Mouse (Mus musculus): ENCODE data around the gene Lhfpl3. TPM values are rescaled to one million over a fixed set of nuclear protein-coding genes. Genes with fewer than 3 reads are reported as not detected.

The Lhfpl3 gene
- total and polyA plus RNA-seq, 2 experiments from 2014 or later = 51.8 to 72.5 TPM

GRCm38 (mm10) chr5:23248303-23248702 lies 502.4 kb downstream of the Lhfpl3 start:
- no peak for TF ChIP-seq CTCF (IDR thresholded peaks at IDR 0.05)
- Histone ChIP-seq H3K9me3 (ENCODE audit: low read length) (no peaks in the 10 kb centered on the region), H3K4me3 (ENCODE audit: low read depth, low read length) (no peak overlapping the region), H3K4me2 (ENCODE audit: low read depth, low read length, poor library complexity, severe bottlenecking) (no peak overlapping the region), H3K27me3 (ENCODE audit: insufficient read depth, low read length) (no peaks in the 10 kb centered on the region), H3K36me3 (ENCODE audit: insufficient read depth, low read length) (no peaks in the 10 kb centered on the region), H3K4me1 (ENCODE audit: insufficient read depth, low read length) (no peaks in the 10 kb centered on the region), H3K9ac (replicated peaks; ENCODE audit: low read length, poor library complexity, severe bottlenecking) (no peak overlapping the region), H3K27ac (ENCODE audit: low read depth, low read length) (no peak overlapping the region)
- DNase-seq (ENCODE audit: low spot score) (no peak), ATAC-seq (ENCODE audit: low FRiP score) (no peak)

GRCm38 (mm10) chr5:23249896-23250875 lies 504.3 kb downstream of the Lhfpl3 start:
- no peak for ATAC-seq (ENCODE audit: low FRiP score)
- Histone ChIP-seq H3K4me3 (ENCODE audit: low read depth, low read length) (no peak overlapping the region), H3K4me2 (ENCODE audit: low read depth, low read length, poor library complexity, severe bottlenecking) (no peak overlapping the region), H3K9me3 (ENCODE audit: low read length) (no peaks in the 10 kb centered on the region), H3K9ac (replicated peaks; ENCODE audit: low read length, poor library complexity, severe bottlenecking) (no peak overlapping the region), H3K27me3 (ENCODE audit: insufficient read depth, low read length) (no peaks in the 10 kb centered on the region), H3K27ac (ENCODE audit: low read depth, low read length) (no peak overlapping the region), H3K36me3 (ENCODE audit: insufficient read depth, low read length) (no peaks in the 10 kb centered on the region), H3K4me1 (ENCODE audit: insufficient read depth, low read length) (no peaks in the 10 kb centered on the region)
- DNase-seq (ENCODE audit: low spot score) = no peak
- no peak for TF ChIP-seq CTCF (IDR thresholded peaks at IDR 0.05)
- WGBS = 56% methylated on average over 9 of the region's 9 CpGs

- peak overlapping the region; percentile 20 for H3K4me2 ChIP-seq (ENCODE audit: low read depth, low read length, poor library complexity, severe bottlenecking)
- peak; percentile 15 for DNase-seq (ENCODE audit: low spot score)
- H3K27me3 ChIP-seq (ENCODE audit: insufficient read depth, low read length) = no peaks in the 10 kb centered on the region
- TF ChIP-seq CTCF (IDR thresholded peaks at IDR 0.05) = peak; percentile 62
- H3K27ac ChIP-seq (ENCODE audit: low read depth, low read length) = no peak overlapping the region
- H3K4me3 ChIP-seq (ENCODE audit: low read depth, low read length) = no peak overlapping the region
- ATAC-seq (ENCODE audit: low FRiP score) = peak; percentile 27
- no peaks in the 10 kb centered on the region for H3K9me3 ChIP-seq (ENCODE audit: low read length)
- WGBS = 39% methylated on average over 12 of the region's 12 CpGs
- no peaks in the 10 kb centered on the region for H3K4me1 ChIP-seq (ENCODE audit: insufficient read depth, low read length)
- no peak overlapping the region for H3K9ac ChIP-seq (replicated peaks; ENCODE audit: low read length, poor library complexity, severe bottlenecking)
- H3K36me3 ChIP-seq (ENCODE audit: insufficient read depth, low read length) = no peaks in the 10 kb centered on the region
Measured at GRCm38 (mm10) chr5:23251462-23252224, 505.8 kb downstream of the Lhfpl3 start.

- Histone ChIP-seq H3K36me3 (ENCODE audit: insufficient read depth, low read length) (no peaks in the 10 kb centered on the region), H3K27me3 (ENCODE audit: insufficient read depth, low read length) (no peaks in the 10 kb centered on the region), H3K27ac (ENCODE audit: low read depth, low read length) (no peak overlapping the region), H3K9ac (replicated peaks; ENCODE audit: low read length, poor library complexity, severe bottlenecking) (no peak overlapping the region), H3K4me1 (ENCODE audit: insufficient read depth, low read length) (no peaks in the 10 kb centered on the region), H3K4me3 (ENCODE audit: low read depth, low read length) (no peak overlapping the region), H3K9me3 (ENCODE audit: low read length) (no peaks in the 10 kb centered on the region), H3K4me2 (ENCODE audit: low read depth, low read length, poor library complexity, severe bottlenecking) (no peak overlapping the region)
- no peak for TF ChIP-seq CTCF (IDR thresholded peaks at IDR 0.05)
- 0 out of 2 replicates have a peak, but pooled peaks have one; percentile 20 for ATAC-seq (ENCODE audit: low FRiP score)
- DNase-seq (ENCODE audit: low spot score) = peak; percentile 17
- WGBS = 43% methylated on average over 3 of the region's 3 CpGs
Measured at GRCm38 (mm10) chr5:23255816-23256418, 510.1 kb downstream of the Lhfpl3 start.

- Histone ChIP-seq H3K27ac (ENCODE audit: low read depth, low read length) (no peak overlapping the region), H3K36me3 (ENCODE audit: insufficient read depth, low read length) (no peaks in the 10 kb centered on the region), H3K9ac (replicated peaks; ENCODE audit: low read length, poor library complexity, severe bottlenecking) (no peak overlapping the region), H3K4me2 (ENCODE audit: low read depth, low read length, poor library complexity, severe bottlenecking) (no peak overlapping the region), H3K27me3 (ENCODE audit: insufficient read depth, low read length) (no peaks in the 10 kb centered on the region), H3K4me3 (ENCODE audit: low read depth, low read length) (no peak overlapping the region), H3K9me3 (ENCODE audit: low read length) (no peaks in the 10 kb centered on the region), H3K4me1 (ENCODE audit: insufficient read depth, low read length) (no peaks in the 10 kb centered on the region)
- TF ChIP-seq CTCF (IDR thresholded peaks at IDR 0.05) = no peak
- 80% methylated on average over 3 of the region's 3 CpGs for WGBS
- no peak for DNase-seq (ENCODE audit: low spot score)
- ATAC-seq (ENCODE audit: low FRiP score) = no peak
Measured at GRCm38 (mm10) chr5:23273309-23273708, 527.5 kb downstream of the Lhfpl3 start.

Measured in midbrain, postnatal 0 days (tissue).